Mouse (Mus musculus): ENCODE data around the gene Gm42421. TPM values are rescaled to one million over a fixed set of nuclear protein-coding genes. Genes with fewer than 3 reads are reported as not detected.

The Gm42421 gene
- 0.26 TPM in 1 of 2 replicates, not detected in the other for polyA plus RNA-seq (2015; fragmentation: Nextera tagmentation; extraction: Ambion mirVana)

- WGBS = 93% methylated on average over 8 of the region's 8 CpGs
- Histone ChIP-seq H3K36me3 (ENCODE audit: control insufficient read depth, insufficient read depth) (peaks cover 42% of the 10 kb centered on the region), H3K9ac (ENCODE audit: low read depth, low read length) (no peak within 1 kb of the TSS), H3K4me2 (replicated peaks; ENCODE audit: low read depth) (no peak within 1 kb of the TSS), H3K27me3 (replicated peaks; ENCODE audit: control insufficient read depth, insufficient read depth, low read length) (no peaks in the 10 kb centered on the region), H3K27ac (ENCODE audit: low read depth, low read length) (no peak within 1 kb of the TSS), H3K9me3 (ENCODE audit: control insufficient read depth) (no peaks in the 10 kb centered on the region), H3K4me3 (ENCODE audit: low read depth, low read length) (no peak within 1 kb of the TSS), H3K4me1 (replicated peaks; ENCODE audit: control insufficient read depth, insufficient read depth, low read length) (no peaks in the 10 kb centered on the region)
- ATAC-seq = no peak
- TF ChIP-seq CTCF (IDR thresholded peaks at IDR 0.05; ENCODE audit: low read depth) = no peak
These were observed at the start of gene Gm42421 for GRCm38 (mm10) chr5:143927875-143928274. Gene Gm42421, plus strand, starts transcription at chr5:143928175.

- peaks cover 82% of the 10 kb centered on the region for H3K36me3 ChIP-seq (ENCODE audit: control insufficient read depth, insufficient read depth)
- ATAC-seq = no peak
- WGBS = 97% methylated on average over 3 of the region's 3 CpGs
These were observed 42.7 kb upstream of the Gm42421 start for GRCm38 (mm10) chr5:143885274-143885673.

GRCm38 (mm10) chr5:143890741-143891140, 37.2 kb upstream of the Gm42421 start:
- Histone ChIP-seq H3K27me3 (replicated peaks; ENCODE audit: control insufficient read depth, insufficient read depth, low read length) (no peaks in the 10 kb centered on the region), H3K4me2 (replicated peaks; ENCODE audit: low read depth) (peak overlapping the region; percentile 28; the same call in 1 of the 2 replicates), H3K4me1 (replicated peaks; ENCODE audit: control insufficient read depth, insufficient read depth, low read length) (no peaks in the 10 kb centered on the region), H3K36me3 (ENCODE audit: control insufficient read depth, insufficient read depth) (peaks cover 63% of the 10 kb centered on the region), H3K9me3 (ENCODE audit: control insufficient read depth) (no peaks in the 10 kb centered on the region), H3K4me3 (ENCODE audit: low read depth, low read length) (no peak overlapping the region), H3K9ac (ENCODE audit: low read depth, low read length) (no peak overlapping the region), H3K27ac (ENCODE audit: low read depth, low read length) (peak overlapping the region; percentile 70; the same call in 1 of the 2 replicates)
- 26% methylated on average over 6 of the region's 6 CpGs for WGBS
- ATAC-seq = peak; percentile 89
- no peak for TF ChIP-seq CTCF (IDR thresholded peaks at IDR 0.05; ENCODE audit: low read depth)

More at GRCm38 (mm10) chr5:143885274-143885673, 42.7 kb upstream of the Gm42421 start:
- no peaks in the 10 kb centered on the region for H3K9me3 ChIP-seq (ENCODE audit: control insufficient read depth)
- no peaks in the 10 kb centered on the region for H3K4me1 ChIP-seq (replicated peaks; ENCODE audit: control insufficient read depth, insufficient read depth, low read length)
- no peaks in the 10 kb centered on the region for H3K27me3 ChIP-seq (replicated peaks; ENCODE audit: control insufficient read depth, insufficient read depth, low read length)
- H3K9ac ChIP-seq (ENCODE audit: low read depth, low read length) = no peak overlapping the region
- H3K27ac ChIP-seq (ENCODE audit: low read depth, low read length) = 0 out of 2 replicates have a peak overlapping the region, but pooled peaks have one; percentile 4
- no peak for TF ChIP-seq CTCF (IDR thresholded peaks at IDR 0.05; ENCODE audit: low read depth)
- H3K4me3 ChIP-seq (ENCODE audit: low read depth, low read length) = no peak overlapping the region
- no peak overlapping the region for H3K4me2 ChIP-seq (replicated peaks; ENCODE audit: low read depth)

- no peak overlapping the region for H3K27ac ChIP-seq (ENCODE audit: low read depth, low read length)
- peaks cover 56% of the 10 kb centered on the region for H3K36me3 ChIP-seq (ENCODE audit: control insufficient read depth, insufficient read depth)
- ATAC-seq = peak; percentile 37; the same call in 1 of the 2 replicates
- WGBS = 66% methylated on average over 9 of the region's 9 CpGs
- no peaks in the 10 kb centered on the region for H3K4me1 ChIP-seq (replicated peaks; ENCODE audit: control insufficient read depth, insufficient read depth, low read length)
- no peak overlapping the region for H3K9ac ChIP-seq (ENCODE audit: low read depth, low read length)
- TF ChIP-seq CTCF (IDR thresholded peaks at IDR 0.05; ENCODE audit: low read depth) = peak; percentile 70
- no peaks in the 10 kb centered on the region for H3K27me3 ChIP-seq (replicated peaks; ENCODE audit: control insufficient read depth, insufficient read depth, low read length)
- no peaks in the 10 kb centered on the region for H3K9me3 ChIP-seq (ENCODE audit: control insufficient read depth)
- no peak overlapping the region for H3K4me3 ChIP-seq (ENCODE audit: low read depth, low read length)
- no peak overlapping the region for H3K4me2 ChIP-seq (replicated peaks; ENCODE audit: low read depth)
These were observed 35.6 kb upstream of the Gm42421 start for GRCm38 (mm10) chr5:143892255-143892886.

GRCm38 (mm10) chr5:143893396-143893795, 34.6 kb upstream of the Gm42421 start:
- no peak overlapping the region for H3K27ac ChIP-seq (ENCODE audit: low read depth, low read length)
- H3K4me3 ChIP-seq (ENCODE audit: low read depth, low read length) = no peak overlapping the region
- no peak overlapping the region for H3K9ac ChIP-seq (ENCODE audit: low read depth, low read length)
- no peak overlapping the region for H3K4me2 ChIP-seq (replicated peaks; ENCODE audit: low read depth)
- H3K9me3 ChIP-seq (ENCODE audit: control insufficient read depth) = no peaks in the 10 kb centered on the region
- 66% methylated on average over 5 of the region's 5 CpGs for WGBS
- peaks cover 57% of the 10 kb centered on the region for H3K36me3 ChIP-seq (ENCODE audit: control insufficient read depth, insufficient read depth)
- no peaks in the 10 kb centered on the region for H3K4me1 ChIP-seq (replicated peaks; ENCODE audit: control insufficient read depth, insufficient read depth, low read length)
- no peaks in the 10 kb centered on the region for H3K27me3 ChIP-seq (replicated peaks; ENCODE audit: control insufficient read depth, insufficient read depth, low read length)
- TF ChIP-seq CTCF (IDR thresholded peaks at IDR 0.05; ENCODE audit: low read depth) = no peak
- no peak for ATAC-seq

- H3K4me2 ChIP-seq (replicated peaks; ENCODE audit: low read depth) = no peak within 1 kb of the TSS
- no peak within 1 kb of the TSS for H3K9ac ChIP-seq (ENCODE audit: low read depth, low read length)
- no peak within 1 kb of the TSS for H3K4me3 ChIP-seq (ENCODE audit: low read depth, low read length)
- H3K4me1 ChIP-seq (replicated peaks; ENCODE audit: control insufficient read depth, insufficient read depth, low read length) = no peaks in the 10 kb centered on the region
- 88% methylated on average over 14 of the region's 14 CpGs for WGBS
- H3K9me3 ChIP-seq (ENCODE audit: control insufficient read depth) = no peaks in the 10 kb centered on the region
- peaks cover 58% of the 10 kb centered on the region for H3K36me3 ChIP-seq (ENCODE audit: control insufficient read depth, insufficient read depth)
- no peaks in the 10 kb centered on the region for H3K27me3 ChIP-seq (replicated peaks; ENCODE audit: control insufficient read depth, insufficient read depth, low read length)
- no peak for TF ChIP-seq CTCF (IDR thresholded peaks at IDR 0.05; ENCODE audit: low read depth)
- ATAC-seq = no peak
- H3K27ac ChIP-seq (ENCODE audit: low read depth, low read length) = no peak within 1 kb of the TSS
These were observed 30.2 kb upstream of the Gm42421 start, which contains the start of gene Ankrd61 for GRCm38 (mm10) chr5:143897635-143898330. Gene Ankrd61, minus strand, starts transcription at chr5:143897685.
